Mouse (Mus musculus) Patski (cell line): ENCODE results near the gene Inpp5k. TPM values are rescaled to one million over a fixed set of nuclear protein-coding genes. Genes with fewer than 3 reads are reported as not detected.
"Not testable (repeated sequence)": the region's sequence is repeated elsewhere in the genome, so short reads cannot be mapped to it uniquely, and the experiment has no call there.

Experiments used
- ATAC-seq: fragments of 100-300 bp; one replicate; pipeline ENCODE4 v1.8.0; 2021
- CTCF ChIA-PET: fragments of 350-600 bp; sonication (Branson Sonifier 250); formaldehyde crosslinking; loops from one replicate; lab custom pipeline; 2022; ENCODE audit warnings: inconsistent platforms; lab: Charles Lee
- POLR2A ChIA-PET: fragments of 350-600 bp; sonication (Branson Sonifier 250); formaldehyde crosslinking; loops from one replicate; lab custom pipeline; 2022; ENCODE audit warnings: antibody characterized with exemption, inconsistent platforms; lab: Charles Lee
- DNase-seq: peaks from one replicate; pipeline ENCODE4 v3.0.0-alpha.2; 2011; ENCODE audit warnings: low read depth, low spot score
- H3K27me3 ChIP-seq: fragments of 371-371 bp; one replicate; pipeline ENCODE4 v1.5.1; 2021
- CTCF ChIP-seq: fragments of 100-300 bp; IDR thresholded peaks from one replicate; pipeline ENCODE4 v1.5.1; 2021
- in situ Hi-C: fragments of 300-500 bp; cut with MboI; formaldehyde crosslinking; loops from 3 replicates; pipeline ENCODE4 v1.11.1; 2018; ENCODE audit warnings: low pct_unique_long_range_greater_than_20kb, mixed read lengths
- polyA plus RNA-seq: library from polyadenylated mRNA; unstranded; gene quantifications from one replicate; pipeline ENCODE4 v1.2.3, GENCODE M21; 2021

The Inpp5k gene
- polyA plus RNA-seq, 1 experiment from 2014 or later, result 32.9 TPM

DNA sequence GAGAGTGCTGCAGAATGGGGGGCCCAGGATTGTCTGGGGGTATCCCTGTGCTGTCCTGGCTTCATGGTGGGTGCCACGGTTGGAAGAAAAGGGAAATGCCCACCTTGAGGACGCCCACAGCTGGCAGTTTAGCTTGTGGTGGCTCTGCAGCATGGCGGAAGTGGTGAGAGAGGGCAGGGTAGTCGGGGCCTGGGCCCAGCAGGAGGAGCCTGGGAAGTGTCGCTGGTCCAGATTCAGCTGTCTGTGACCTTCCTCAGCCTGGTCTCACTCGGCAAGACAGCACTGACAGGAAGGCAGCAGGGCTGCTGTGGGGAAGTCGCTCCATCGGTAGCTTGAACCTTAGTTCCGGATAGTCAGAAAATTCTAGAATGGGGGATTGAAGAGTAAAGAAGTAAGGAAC, 36.4 kb upstream of the Inpp5k start:
- no peak for ATAC-seq
- CTCF ChIA-PET, result interaction anchor here (0.6 to 1.2 kb wide), 2 partner anchors 9 to 30 kb away, joined by 3 read pairs; no protein-coding TSS in a partner anchor
- in situ Hi-C loops, result no loop called here
- no peak for DNase-seq
- H3K27me3 ChIP-seq, result no peaks in the 10 kb centered on the region
- no peak for TF ChIP-seq CTCF
- POLR2A ChIA-PET, result interaction anchor here (0.6 kb wide), 1 partner anchor 166 kb away, joined by 3 read pairs; no protein-coding TSS in a partner anchor

DNA sequence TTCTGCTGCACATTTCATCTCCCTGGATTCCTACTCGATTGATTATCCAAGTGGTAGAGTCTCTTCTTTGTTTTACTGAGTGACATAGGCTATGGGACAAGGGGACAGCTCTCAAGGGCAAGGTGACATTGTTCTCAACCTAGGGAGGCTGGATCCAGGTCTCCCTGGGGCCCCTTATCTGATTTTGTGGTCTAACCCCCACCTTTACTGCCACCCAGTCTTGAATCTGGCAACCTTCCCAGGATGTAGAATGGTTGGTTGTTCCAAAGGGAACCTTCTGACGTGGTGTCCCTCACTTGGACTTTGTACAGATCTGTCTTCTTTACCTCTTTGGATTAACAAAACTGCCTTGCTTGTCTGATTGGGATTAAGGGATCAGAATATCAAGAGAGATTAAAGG, 35.4 kb upstream of the Inpp5k start:
- POLR2A ChIA-PET, result no interaction called here
- CTCF ChIA-PET, result no interaction called here
- H3K27me3 ChIP-seq, result no peaks in the 10 kb centered on the region
- ATAC-seq, result no peak
- no peak for DNase-seq
- in situ Hi-C loops, result no loop called here
- TF ChIP-seq CTCF, result no peak

DNA sequence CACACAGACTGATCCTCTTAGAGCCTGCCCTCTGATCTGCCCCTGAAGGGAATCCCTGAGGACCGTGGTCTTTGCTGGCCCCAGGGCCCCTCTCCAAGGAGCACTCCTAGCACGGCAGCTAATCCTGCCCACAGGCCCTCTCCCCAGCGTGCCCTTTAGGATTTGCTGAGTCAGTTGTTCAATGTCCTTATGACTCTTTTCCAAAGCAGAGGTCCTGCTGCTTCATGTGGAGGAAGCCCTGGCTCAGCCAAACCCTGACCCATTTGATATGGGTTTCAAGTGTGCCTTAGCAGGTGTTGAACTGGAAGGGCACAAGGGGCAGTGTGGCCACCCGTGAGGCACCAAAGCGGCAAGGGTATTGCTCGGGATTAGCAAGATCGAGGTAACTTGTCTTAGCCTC, 35.0 kb upstream of the Inpp5k start:
- DNase-seq (no peak), ATAC-seq (no peak)
- no peaks in the 10 kb centered on the region for H3K27me3 ChIP-seq
- no peak for TF ChIP-seq CTCF
- CTCF ChIA-PET, result no interaction called here
- POLR2A ChIA-PET, result no interaction called here
- in situ Hi-C loops, result no loop called here

DNA sequence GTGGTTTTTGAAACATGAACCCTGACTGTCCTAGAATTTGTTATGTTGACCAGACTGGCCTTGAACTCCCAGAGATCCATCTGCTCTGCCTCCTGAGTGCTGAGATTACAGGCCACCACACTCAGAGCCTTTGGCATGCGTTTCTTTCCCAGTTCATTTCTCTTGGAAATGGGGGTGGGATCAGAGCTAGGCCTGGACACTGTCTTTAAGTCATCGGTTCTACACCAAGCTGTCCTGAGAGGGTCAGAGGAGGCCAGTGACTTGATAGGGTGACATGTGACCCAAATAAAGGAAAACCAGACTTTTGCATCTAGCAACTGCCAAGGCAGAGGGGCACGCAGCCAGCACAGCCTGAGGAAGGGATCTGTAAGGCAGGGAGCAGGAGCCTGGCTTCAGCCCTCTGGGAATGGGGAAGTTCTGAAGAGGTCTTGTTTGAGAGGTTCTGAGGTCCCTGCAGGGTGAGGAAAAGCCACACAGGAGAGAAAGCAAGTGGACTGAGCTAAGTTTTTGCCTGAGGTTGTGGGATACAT, 34.0 kb upstream of the Inpp5k start:
- ChIA-PET POLR2A (no interaction called here), CTCF (interaction anchor here (1.3 kb wide), 1 partner anchor 13 kb away, joined by 5 read pairs; no protein-coding TSS in a partner anchor)
- H3K27me3 ChIP-seq, result no peaks in the 10 kb centered on the region
- DNase-seq (no peak), ATAC-seq (no peak)
- no peak for TF ChIP-seq CTCF
- in situ Hi-C loops, result no loop called here

DNA sequence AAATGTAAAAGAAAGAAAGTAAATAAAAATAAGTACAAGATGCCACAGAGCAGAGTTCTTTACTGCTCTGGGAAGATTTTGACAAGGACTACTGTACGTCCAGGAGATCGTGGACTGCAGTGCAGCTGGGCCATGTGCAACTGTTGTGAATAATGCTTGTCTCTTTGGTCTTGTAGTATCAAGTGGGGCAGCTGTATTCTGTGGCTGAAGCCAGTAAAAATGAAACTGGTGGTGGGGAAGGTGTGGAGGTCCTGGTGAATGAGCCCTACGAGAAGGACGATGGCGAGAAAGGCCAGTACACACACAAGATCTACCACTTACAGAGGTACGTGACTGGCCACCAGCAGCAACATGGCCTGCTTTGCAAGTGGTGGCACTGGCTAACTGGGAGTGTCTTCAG, 32.8 kb upstream of the Inpp5k start:
- ChIA-PET CTCF (interaction anchor here (1.3 kb wide), 1 partner anchor 11 kb away, joined by 5 read pairs; no protein-coding TSS in a partner anchor), POLR2A (no interaction called here)
- in situ Hi-C loops, result no loop called here
- no peak for DNase-seq
- no peak for TF ChIP-seq CTCF
- ATAC-seq, result no peak
- H3K27me3 ChIP-seq, result no peaks in the 10 kb centered on the region

DNA sequence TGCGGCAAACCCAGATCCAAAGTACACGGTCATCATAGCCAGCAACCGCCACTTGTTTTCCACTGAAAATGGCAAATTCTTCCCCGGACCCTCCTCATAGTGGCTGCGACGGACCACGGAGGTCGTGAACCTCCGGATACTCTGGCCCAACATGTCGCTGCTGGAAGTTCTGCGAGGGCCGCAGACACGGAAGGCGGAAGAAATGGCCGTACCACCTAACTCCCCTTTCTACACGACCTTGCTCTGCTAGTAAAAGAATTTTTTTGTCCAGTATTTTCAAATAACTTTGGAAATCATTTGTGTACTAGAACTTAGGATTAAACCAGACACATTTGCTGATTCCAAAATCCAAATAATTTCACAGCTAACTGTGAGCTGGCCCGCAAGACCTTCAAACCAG, 31.0 kb upstream of the Inpp5k start:
- in situ Hi-C loops, ATAC-seq, POLR2A ChIA-PET, DNase-seq, H3K27me3 ChIP-seq: not testable (repeated sequence)
- CTCF ChIA-PET, result interaction anchor here (1.0 kb wide), 1 partner anchor 38 kb away, joined by 3 read pairs; no protein-coding TSS in a partner anchor

DNA sequence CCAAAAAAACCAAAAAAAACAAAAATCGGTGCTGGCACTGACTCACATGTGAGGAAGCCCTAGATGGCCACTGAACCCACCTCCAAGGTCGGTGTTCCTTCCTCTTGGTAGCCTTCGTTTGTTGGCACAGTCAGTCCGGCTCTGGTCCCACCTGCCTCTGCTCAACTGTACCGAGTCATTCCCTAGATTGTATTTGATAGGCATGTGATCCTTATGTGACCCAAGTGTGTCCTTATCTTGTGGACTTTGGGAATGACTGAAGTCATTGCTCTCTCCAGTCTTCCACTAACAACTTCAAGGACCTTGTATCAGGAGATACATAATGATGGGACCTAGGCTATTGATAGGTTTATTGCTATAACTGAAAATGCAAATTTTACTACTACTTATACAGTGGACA, 26.0 kb upstream of the Inpp5k start:
- POLR2A ChIA-PET, result interaction anchor here (1.5 kb wide), 1 partner anchor 12 kb away, joined by 5 read pairs; no protein-coding TSS in a partner anchor
- DNase-seq, result no peak
- in situ Hi-C loops, result no loop called here

DNA sequence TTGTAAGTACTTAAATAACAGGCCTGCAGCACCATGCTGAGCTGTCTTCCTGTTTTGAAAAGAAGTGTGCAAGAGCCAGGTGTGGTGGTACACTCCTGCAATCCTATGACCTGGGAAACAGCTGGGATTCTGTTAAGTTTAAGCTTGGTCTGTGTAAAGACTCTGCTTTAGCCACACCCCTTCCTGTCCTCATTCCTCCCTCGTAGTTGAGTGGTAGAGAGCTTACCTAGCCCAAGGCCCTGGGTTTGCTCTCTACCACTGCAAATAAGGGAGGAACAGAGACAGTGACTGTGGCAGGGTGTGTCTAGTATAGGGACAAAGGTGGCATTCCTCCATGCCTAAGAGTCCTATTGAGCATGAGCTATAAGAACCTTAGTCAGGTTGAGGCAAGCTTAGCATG, 25.5 kb upstream of the Inpp5k start:
- CTCF ChIA-PET, result interaction anchor here (0.7 kb wide), 1 partner anchor 75 kb away, joined by 3 read pairs; no protein-coding TSS in a partner anchor
- no peaks in the 10 kb centered on the region for H3K27me3 ChIP-seq
- no peak for ATAC-seq
- no peak for DNase-seq
- POLR2A ChIA-PET, result interaction anchor here (1.5 kb wide), 1 partner anchor 13 kb away, joined by 5 read pairs; no protein-coding TSS in a partner anchor
- no peak for TF ChIP-seq CTCF
- in situ Hi-C loops, result no loop called here

More for the DNA sequence above, 26.0 kb upstream of the Inpp5k start:
- H3K27me3 ChIP-seq, result no peaks in the 10 kb centered on the region
- CTCF ChIA-PET, result no interaction called here
- no peak for ATAC-seq
- TF ChIP-seq CTCF, result no peak

DNA sequence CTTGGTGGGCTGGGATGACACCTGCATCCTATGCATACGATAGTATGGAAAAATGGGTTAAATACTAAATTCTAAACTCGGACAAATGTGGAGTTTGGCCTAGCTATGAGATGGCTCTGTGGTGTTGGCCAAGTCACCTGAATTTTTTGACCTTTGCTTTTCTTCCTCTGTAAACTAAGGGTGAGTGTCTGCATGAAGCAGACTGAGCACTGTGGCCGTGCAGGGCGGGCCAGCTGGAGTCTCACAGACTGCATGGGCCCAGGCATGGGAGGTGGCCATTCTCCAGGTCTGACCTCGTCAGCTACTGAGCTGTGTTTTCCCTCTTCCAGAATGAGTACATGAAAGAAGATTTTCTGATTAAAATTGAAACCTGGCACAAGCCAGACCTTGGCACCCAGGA, 22.0 kb upstream of the Inpp5k start:
- DNase-seq (no peak), ATAC-seq (no peak)
- TF ChIP-seq CTCF, result no peak
- ChIA-PET CTCF (interaction anchor here (1.1 to 1.6 kb wide), 2 partner anchors 11 to 16 kb away, joined by 4 to 5 read pairs; no protein-coding TSS in a partner anchor), POLR2A (no interaction called here)
- in situ Hi-C loops, result no loop called here
- no peaks in the 10 kb centered on the region for H3K27me3 ChIP-seq

DNA sequence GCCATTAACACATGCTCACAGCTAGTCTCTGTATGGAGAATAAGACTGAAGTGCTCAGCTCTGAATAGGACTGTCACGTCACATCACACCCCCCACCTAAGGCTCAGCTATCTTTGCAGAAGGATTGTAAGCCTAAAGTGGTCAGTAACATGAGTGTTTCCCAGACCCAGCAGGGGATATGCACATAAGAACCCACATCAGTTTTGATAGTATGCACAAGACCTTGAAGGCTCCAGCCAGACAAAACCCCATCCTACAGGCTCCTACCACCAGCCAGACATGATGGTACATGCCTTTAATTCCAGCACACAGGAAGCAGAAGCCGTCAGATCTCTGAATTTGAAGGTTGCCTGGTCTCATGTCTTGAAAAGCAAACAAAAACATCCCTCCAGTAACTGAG, 20.8 kb upstream of the Inpp5k start:
- ATAC-seq (no peak), DNase-seq (no peak)
- in situ Hi-C loops, result no loop called here
- no peak for TF ChIP-seq CTCF
- no peaks in the 10 kb centered on the region for H3K27me3 ChIP-seq
- CTCF ChIA-PET, result interaction anchor here (1.6 kb wide), 1 partner anchor 12 kb away, joined by 5 read pairs; no protein-coding TSS in a partner anchor
- POLR2A ChIA-PET, result no interaction called here

DNA sequence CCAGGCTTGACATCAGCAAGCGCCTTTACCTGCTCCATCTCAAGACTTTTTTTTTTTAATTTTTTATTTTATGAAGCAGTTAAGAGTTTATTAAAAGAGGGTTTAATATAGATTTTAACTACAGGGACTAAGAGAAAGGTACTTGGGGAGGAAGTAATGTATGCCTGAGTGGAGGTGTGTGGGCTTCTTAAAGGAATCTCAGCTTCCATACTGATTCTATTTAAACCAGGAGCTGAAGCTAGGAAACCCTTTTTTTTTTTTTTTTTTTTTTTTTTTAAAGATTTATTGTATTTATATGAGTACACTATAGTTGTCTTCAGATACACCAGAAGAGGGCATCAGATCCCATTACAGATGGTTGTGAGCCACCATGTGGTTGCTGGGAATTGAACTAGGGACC, 16.0 kb upstream of the Inpp5k start:
- ATAC-seq (no peak), DNase-seq (no peak)
- POLR2A ChIA-PET, result no interaction called here
- in situ Hi-C loops, result no loop called here
- TF ChIP-seq CTCF, result no peak
- CTCF ChIA-PET, result no interaction called here
- no peaks in the 10 kb centered on the region for H3K27me3 ChIP-seq
